Mouse (Mus musculus) testis, postnatal 10 days (tissue): ENCODE results near the gene Rab11fip2.

Source experiments
- DNase-seq: peaks from one replicate; pipeline ENCODE4 v3.0.0; 2021; ENCODE audit warnings: low spot score

The Rab11fip2 gene

GRCm38 (mm10) chr19:59943322-59943871 is at the start of gene Rab11fip2:
Rab11fip2 (minus strand) TSS chr19:59943654.
- DNase-seq = peak; percentile 93

- no peak for DNase-seq
These were observed 38.1 kb upstream of the Rab11fip2 start for GRCm38 (mm10) chr19:59981588-59981987.

GRCm38 (mm10) chr19:59954936-59955335 is 11.5 kb upstream of the Rab11fip2 start:
- no peak for DNase-seq

- no peak for DNase-seq
These were observed 6.3 kb upstream of the Rab11fip2 start for GRCm38 (mm10) chr19:59949731-59950130.

GRCm38 (mm10) chr19:59942716-59943321 is 635 bp downstream of the Rab11fip2 start:
- no peak for DNase-seq

GRCm38 (mm10) chr19:59939711-59940110 is 3.7 kb downstream of the Rab11fip2 start:
- DNase-seq = no peak

- no peak for DNase-seq
These were observed 11.4 kb downstream of the Rab11fip2 start for GRCm38 (mm10) chr19:59932085-59932484.

GRCm38 (mm10) chr19:59928672-59929071 is 14.8 kb downstream of the Rab11fip2 start:
- DNase-seq = no peak

- DNase-seq = no peak
These were observed 17.3 kb downstream of the Rab11fip2 start for GRCm38 (mm10) chr19:59926125-59926524.

GRCm38 (mm10) chr19:59920846-59921245 is 22.6 kb downstream of the Rab11fip2 start:
- no peak for DNase-seq

GRCm38 (mm10) chr19:59917901-59918613 is 25.4 kb downstream of the Rab11fip2 start:
- DNase-seq = no peak

GRCm38 (mm10) chr19:59911554-59911953 is 31.9 kb downstream of the Rab11fip2 start:
- no peak for DNase-seq

- DNase-seq = no peak
These were observed 38.0 kb downstream of the Rab11fip2 start for GRCm38 (mm10) chr19:59905296-59906081.

- no peak for DNase-seq
These were observed 43.5 kb downstream of the Rab11fip2 start for GRCm38 (mm10) chr19:59899965-59900364.

- DNase-seq = no peak
These were observed 45.2 kb downstream of the Rab11fip2 start for GRCm38 (mm10) chr19:59898301-59898700.

- no peak for DNase-seq
These were observed 54.1 kb downstream of the Rab11fip2 start for GRCm38 (mm10) chr19:59889383-59889782.

GRCm38 (mm10) chr19:59888846-59889245 is 54.6 kb downstream of the Rab11fip2 start:
- DNase-seq = no peak

- no peak for DNase-seq
These were observed 55.6 kb downstream of the Rab11fip2 start for GRCm38 (mm10) chr19:59887866-59888265.

- no peak for DNase-seq
These were observed 58.2 kb downstream of the Rab11fip2 start for GRCm38 (mm10) chr19:59885301-59885700.

- DNase-seq = no peak
These were observed 66.2 kb downstream of the Rab11fip2 start for GRCm38 (mm10) chr19:59877238-59877637.

GRCm38 (mm10) chr19:59866666-59867065 is 76.8 kb downstream of the Rab11fip2 start:
- DNase-seq = no peak

- DNase-seq = no peak
These were observed 81.0 kb downstream of the Rab11fip2 start for GRCm38 (mm10) chr19:59862423-59862822.

GRCm38 (mm10) chr19:59860799-59861198 is 82.7 kb downstream of the Rab11fip2 start:
- DNase-seq = no peak
